Mouse (Mus musculus) ovary, adult 2 months (tissue): ENCODE measurements around the gene Pbp2. TPM values are rescaled to one million over a fixed set of nuclear protein-coding genes. Genes with fewer than 3 reads are reported as not detected.

Experiments
- polyA plus RNA-seq: library from polyadenylated mRNA; depleted of rRNA; stranded (reverse); fragments of >200 nt; gene quantifications from 2 replicates; pipeline ENCODE4 v1.2.3, GENCODE M21; 2012; rRNA removed

The Pbp2 gene
- 0.12 and 0.14 TPM in 2 replicates for polyA plus RNA-seq

DNA sequence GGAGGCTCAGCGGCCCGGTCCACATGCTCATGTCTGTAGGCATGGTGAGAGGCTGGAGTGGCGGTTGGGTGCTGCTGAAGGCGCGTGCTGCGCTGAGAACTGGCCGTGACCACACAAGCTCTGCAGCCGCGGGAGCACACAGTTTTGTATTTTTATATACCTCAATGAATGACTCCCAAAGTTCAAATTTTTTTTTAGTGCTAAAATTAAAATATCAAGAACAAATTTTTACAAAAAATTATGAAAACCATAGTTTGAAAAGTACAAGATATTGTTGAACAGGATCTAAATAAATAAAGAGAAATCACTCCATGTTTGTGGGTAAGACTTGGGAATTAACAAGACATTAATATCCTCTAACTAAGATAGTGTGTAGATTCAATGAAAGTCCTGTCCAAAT, at the start of gene Pbp2:
Pbp2 (minus strand) TSS at position 101 of the 400 bp plus-strand sequence.

Other genes starting within 250 kb of the Pbp2 start
- 0.75 and 0.97 TPM in 2 replicates for gene Gprc5a, start 244.8 kb downstream of the Pbp2 start, polyA plus RNA-seq
- gene Gprc5d, start 192.1 kb downstream of the Pbp2 start, polyA plus RNA-seq = 0.15 TPM in 1 of 2 replicates, not detected in the other
- 32.2 and 36.0 TPM in 2 replicates for gene Fam234b, start 112.4 kb downstream of the Pbp2 start, polyA plus RNA-seq
- 25.1 and 25.5 TPM in 2 replicates for gene Hebp1, start 112.4 kb downstream of the Pbp2 start, polyA plus RNA-seq
- gene Gsg1, start 56.1 kb downstream of the Pbp2 start, polyA plus RNA-seq = 0.54 TPM in 1 of 2 replicates, not detected in the other
- gene Emp1, start 52.1 kb upstream of the Pbp2 start, polyA plus RNA-seq = 73.0 and 116 TPM in 2 replicates